Mouse (Mus musculus): ENCODE data around the gene Zfp768. TPM values are rescaled to one million over a fixed set of nuclear protein-coding genes. Genes with fewer than 3 reads are reported as not detected.

Zfp768 gene
- polyA plus RNA-seq (2017; shearing (Covaris generic)), result 0.34 TPM

GRCm38 (mm10) chr7:127345512-127346325, at the start of gene Zfp768:
Gene Zfp768, minus strand, starts transcription at chr7:127345589.

DNA sequence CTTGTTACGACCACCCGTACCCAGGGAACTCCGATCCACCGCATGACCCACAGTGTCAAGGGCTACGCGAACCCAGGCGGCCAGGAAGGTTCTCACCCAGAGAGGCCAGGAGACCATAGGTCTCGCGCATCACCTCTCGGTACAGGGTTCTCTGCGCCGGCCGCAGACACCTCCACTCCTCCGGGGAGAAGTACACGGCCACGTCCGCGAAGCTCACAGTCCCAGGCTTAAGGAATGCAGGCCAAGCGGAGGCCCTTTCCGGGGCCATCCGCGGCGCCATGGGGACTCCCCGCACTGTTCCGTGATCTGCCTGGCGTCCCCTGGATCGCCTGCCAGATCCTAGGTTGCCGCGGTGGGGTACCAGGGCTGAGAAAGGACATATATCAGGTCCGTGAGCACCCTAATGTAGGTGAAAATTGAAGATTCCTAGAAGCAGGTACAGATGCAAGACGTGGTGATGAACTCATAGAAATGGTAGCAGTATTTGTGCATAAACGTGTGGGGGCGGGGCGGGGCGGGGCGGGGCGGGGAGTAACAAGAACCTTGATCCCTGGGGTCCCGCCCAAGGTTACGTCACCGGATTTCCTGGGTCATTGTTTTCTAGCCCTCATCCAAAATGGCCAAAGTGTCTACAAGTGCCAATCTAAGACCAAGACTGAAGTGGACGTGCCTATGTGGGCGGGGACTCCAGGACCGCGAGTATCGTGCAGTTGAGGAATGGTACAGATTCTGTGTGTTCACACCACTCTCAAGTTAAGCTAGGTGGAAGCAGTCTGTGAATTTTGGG, 48.0 kb upstream of the Zfp768 start, which contains the start of gene E430018J23Rik:
E430018J23Rik (minus strand) TSS at position 473 of the 787 bp plus-strand sequence.

DNA sequence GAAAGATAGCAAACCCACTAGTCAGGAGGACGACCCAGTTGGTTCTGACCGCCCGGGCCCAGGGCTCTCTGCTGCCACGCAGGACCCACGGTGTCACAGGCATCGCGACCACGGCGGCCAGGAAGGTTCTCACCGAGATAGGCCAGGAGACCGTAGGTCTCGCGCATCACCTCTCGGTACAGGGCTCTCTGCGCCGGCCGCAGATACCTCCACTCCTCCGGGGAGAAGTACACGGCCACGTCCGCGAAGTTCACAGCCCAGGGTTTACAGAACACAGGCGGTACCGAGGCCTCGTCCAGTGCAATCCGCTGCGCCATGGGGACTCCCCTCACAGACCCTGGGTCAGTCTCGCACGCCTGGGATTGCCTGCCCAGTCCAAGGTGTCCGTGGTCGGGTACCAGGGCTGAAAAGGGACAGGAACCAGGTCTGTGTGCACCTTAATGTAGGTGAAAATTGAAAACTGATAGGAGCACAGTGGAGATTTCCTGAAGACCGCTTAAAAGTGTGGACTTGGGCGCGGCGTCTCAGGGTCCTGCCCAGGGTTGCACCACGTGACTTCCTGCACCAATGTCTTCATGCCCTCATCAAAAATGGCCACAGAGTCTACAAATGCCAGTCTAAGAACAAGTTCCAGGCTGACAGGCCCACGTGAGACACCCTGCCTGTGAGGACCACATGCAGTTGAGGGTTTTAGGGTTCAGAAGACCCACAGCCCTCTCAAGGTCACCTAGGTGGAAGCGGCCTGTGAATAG, 41.4 kb upstream of the Zfp768 start, which contains the start of gene 9130019O22Rik:
9130019O22Rik (minus strand) TSS at position 526 of the 752 bp plus-strand sequence.

DNA sequence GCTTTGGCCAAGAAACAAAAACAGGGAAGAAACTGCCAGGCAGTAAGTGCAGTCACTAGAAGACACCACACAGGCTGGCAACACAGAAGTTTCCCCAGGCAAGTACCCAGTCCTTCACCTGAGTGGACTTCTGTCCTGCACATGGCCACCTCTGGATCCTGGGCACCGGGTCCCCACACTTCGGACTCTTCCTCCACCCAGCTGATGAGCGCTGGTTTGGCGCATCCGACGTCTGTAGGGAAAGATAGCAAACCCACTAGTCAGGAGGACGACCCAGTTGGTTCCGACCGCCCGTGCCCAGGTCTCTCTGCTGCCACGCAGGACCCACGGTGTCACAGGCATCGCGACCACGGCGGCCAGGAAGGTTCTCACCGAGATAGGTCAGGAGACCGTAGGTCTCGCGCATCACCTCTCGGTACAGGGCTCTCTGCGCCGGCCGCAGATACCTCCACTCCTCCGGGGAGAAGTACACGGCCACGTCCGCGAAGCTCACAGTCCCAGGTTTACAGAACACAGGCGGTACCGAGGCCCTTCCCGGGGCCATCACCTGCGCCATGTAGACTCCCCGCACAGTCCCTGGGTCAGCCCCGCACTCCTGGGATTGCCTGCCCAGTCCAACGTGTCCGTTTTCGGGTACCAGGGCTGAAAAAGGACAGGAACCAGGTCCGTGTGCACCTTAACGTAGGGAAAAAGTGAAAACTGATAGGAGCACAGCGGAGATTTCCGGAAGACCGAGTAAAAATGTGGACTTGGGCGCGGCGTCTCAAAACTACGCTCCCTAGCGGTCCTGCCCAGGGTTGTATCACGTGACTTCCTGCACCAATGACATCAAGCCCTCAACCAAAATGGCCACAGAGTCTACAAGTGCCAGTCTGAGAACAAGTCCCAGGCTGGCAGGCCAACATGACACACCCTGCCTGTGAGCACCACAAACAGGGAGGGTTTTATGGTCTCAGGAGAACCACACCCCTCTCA, 30.2 kb upstream of the Zfp768 start, which contains the start of gene Zfp747:
Zfp747 (minus strand) TSS at position 780 of the 975 bp plus-strand sequence.

DNA sequence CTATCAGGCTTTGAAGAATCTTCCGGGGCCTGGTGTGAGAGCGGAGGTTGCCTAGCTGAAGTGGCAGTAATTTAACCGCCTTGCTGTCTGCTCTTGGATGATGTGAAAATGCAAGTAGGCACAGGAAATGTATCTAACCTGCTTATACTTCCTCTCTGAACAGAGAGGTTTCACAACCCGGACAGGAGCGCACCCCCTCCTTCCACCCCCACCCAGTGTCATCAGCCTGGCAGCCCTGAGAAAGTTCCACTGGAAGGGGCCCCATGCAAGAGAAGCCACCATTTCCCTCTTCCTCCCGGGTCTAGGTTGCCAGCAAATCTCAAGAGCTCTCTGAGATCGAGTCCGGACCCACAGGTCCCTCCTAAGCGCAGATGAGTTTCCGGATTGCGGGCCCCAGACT, 49.3 kb downstream of the Zfp768 start, which contains the start of gene Itgal:
Itgal (plus strand) TSS at position 163 of the 400 bp plus-strand sequence.

Other genes with a start within 250 kb of the Zfp768 start
- 19.1 TPM for gene Qprt, start 223.4 kb downstream of the Zfp768 start, polyA plus RNA-seq (2017; shearing (Covaris generic))
- gene Spn, start 207.8 kb downstream of the Zfp768 start, polyA plus RNA-seq (2017; shearing (Covaris generic)), result 101 TPM
- 80.9 TPM for gene Cd2bp2, start 149.5 kb downstream of the Zfp768 start, polyA plus RNA-seq (2017; shearing (Covaris generic))
- gene Tbc1d10b, start 137.1 kb downstream of the Zfp768 start, polyA plus RNA-seq (2017; shearing (Covaris generic)), result 12.2 TPM
- gene Mylpf, start 136.7 kb downstream of the Zfp768 start, polyA plus RNA-seq (2017; shearing (Covaris generic)), result 20.7 TPM
- 20.7 TPM for gene Zfp553, start 112.5 kb downstream of the Zfp768 start, polyA plus RNA-seq (2017; shearing (Covaris generic))
- gene Sept1, start 112.5 kb downstream of the Zfp768 start, polyA plus RNA-seq (2017; shearing (Covaris generic)), result 488 TPM
- 0.43 TPM for gene Zfp771, start 101.3 kb downstream of the Zfp768 start, polyA plus RNA-seq (2017; shearing (Covaris generic))
- gene Dctpp1, start 84.9 kb downstream of the Zfp768 start, polyA plus RNA-seq (2017; shearing (Covaris generic)), result 48.1 TPM
- gene Sephs2, start 71.5 kb downstream of the Zfp768 start, polyA plus RNA-seq (2017; shearing (Covaris generic)), result 22.3 TPM
- 433 TPM for gene Itgal, start 49.3 kb downstream of the Zfp768 start, polyA plus RNA-seq (2017; shearing (Covaris generic))
- gene Zfp747, start 30.5 kb upstream of the Zfp768 start, polyA plus RNA-seq (2017; shearing (Covaris generic)), result 18.2 TPM
- gene 9130019O22Rik, start 41.6 kb upstream of the Zfp768 start, polyA plus RNA-seq (2017; shearing (Covaris generic)), result 7.5 TPM
- 6.0 TPM for gene E430018J23Rik, start 48.0 kb upstream of the Zfp768 start, polyA plus RNA-seq (2017; shearing (Covaris generic))
- gene Zfp764, start 61.2 kb upstream of the Zfp768 start, polyA plus RNA-seq (2017; shearing (Covaris generic)), result 12.8 TPM
- gene Zfp688, start 76.5 kb upstream of the Zfp768 start, polyA plus RNA-seq (2017; shearing (Covaris generic)), result 40.2 TPM
- gene Zfp689, start 103.6 kb upstream of the Zfp768 start, polyA plus RNA-seq (2017; shearing (Covaris generic)), result 8.9 TPM
- 145 TPM for gene Prr14, start 114.0 kb upstream of the Zfp768 start, polyA plus RNA-seq (2017; shearing (Covaris generic))
- 12.4 TPM for gene Fbrs, start 133.6 kb upstream of the Zfp768 start, polyA plus RNA-seq (2017; shearing (Covaris generic))
- 92.7 TPM for gene Srcap, start 166.4 kb upstream of the Zfp768 start, polyA plus RNA-seq (2017; shearing (Covaris generic))
- gene Gm42715, start 174.0 kb upstream of the Zfp768 start, polyA plus RNA-seq (2017; shearing (Covaris generic)), result 9.3 TPM
- 10.7 TPM for gene Tmem265, start 215.8 kb upstream of the Zfp768 start, polyA plus RNA-seq (2017; shearing (Covaris generic))
- gene Phkg2, start 227.8 kb upstream of the Zfp768 start, polyA plus RNA-seq (2017; shearing (Covaris generic)), result 99.1 TPM
- 0.99 TPM for gene Ccdc189, start 243.0 kb upstream of the Zfp768 start, polyA plus RNA-seq (2017; shearing (Covaris generic))
- gene Rnf40, start 243.2 kb upstream of the Zfp768 start, polyA plus RNA-seq (2017; shearing (Covaris generic)), result 137 TPM

Measured in activated CD4-positive, CD25-positive, alpha-beta regulatory T cell, adult 9 weeks (primary cell).